Mouse (Mus musculus): ENCODE results near the gene Kcnj8.

GRCm38 (mm10) chr6:142514912-142515311 lies 56.5 kb downstream of the Kcnj8 start:
- no peak for TF ChIP-seq REST (IDR thresholded peaks at IDR 0.05; ENCODE audit: insufficient read depth, insufficient read length)
- TF ChIP-seq MYOD1 (IDR thresholded peaks at IDR 0.05; ENCODE audit: control insufficient read depth in 1 of 3, insufficient read length in 2 of 3, low read depth in 2 of 3) = no peak
- TF ChIP-seq USF1 (IDR thresholded peaks at IDR 0.05; ENCODE audit: low read depth) = no peak
- no peak for TF ChIP-seq POLR2A (IDR thresholded peaks at IDR 0.05; ENCODE audit: insufficient read length, low read depth)
- TF ChIP-seq TCF12 (IDR thresholded peaks at IDR 0.05; ENCODE audit: insufficient read depth, poor library complexity, severe bottlenecking) = no peak
- no peak for TF ChIP-seq CEBPB (IDR thresholded peaks at IDR 0.05; ENCODE audit: insufficient read depth, poor library complexity, severe bottlenecking)
- no peak for TF ChIP-seq TCF3 (IDR thresholded peaks at IDR 0.05; ENCODE audit: insufficient read length, low read depth)
- TF ChIP-seq MYOG (IDR thresholded peaks at IDR 0.05; ENCODE audit: control insufficient read depth in 1 of 3, insufficient read depth in 1 of 3, insufficient read length in 2 of 3, low read depth in 2 of 3) = no peak
- TF ChIP-seq POLR2AphosphoS2 (IDR thresholded peaks at IDR 0.05; ENCODE audit: insufficient read length, low read depth) = no peak
